Mouse (Mus musculus): ENCODE results near the gene Slc35f3.
A peak's percentile ranks its signal among the peaks of the same experiment; 100 is the strongest.

The Slc35f3 gene

DNA sequence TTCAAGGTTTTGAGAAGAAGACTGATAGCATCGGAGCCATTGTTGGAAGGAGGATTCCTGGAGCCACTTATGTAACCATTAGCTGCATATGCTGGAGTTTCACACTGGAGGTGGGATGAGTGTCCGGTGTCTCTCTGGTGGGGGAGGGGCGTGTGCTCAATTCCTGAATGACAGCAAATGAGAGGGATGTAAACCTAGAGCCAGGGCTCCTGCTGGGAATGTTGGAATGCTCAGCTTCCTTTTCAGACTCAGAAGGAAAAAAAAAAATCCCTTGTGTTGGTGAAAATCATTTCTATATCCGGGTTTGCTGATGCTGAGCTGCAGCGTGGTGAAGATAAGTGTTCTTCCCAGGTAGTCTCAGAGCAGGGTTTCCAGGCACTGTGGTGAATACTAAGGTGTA, 29.4 kb downstream of the Slc35f3 start:
- DNase-seq (ENCODE audit: low read depth, low spot score) = no peak

DNA sequence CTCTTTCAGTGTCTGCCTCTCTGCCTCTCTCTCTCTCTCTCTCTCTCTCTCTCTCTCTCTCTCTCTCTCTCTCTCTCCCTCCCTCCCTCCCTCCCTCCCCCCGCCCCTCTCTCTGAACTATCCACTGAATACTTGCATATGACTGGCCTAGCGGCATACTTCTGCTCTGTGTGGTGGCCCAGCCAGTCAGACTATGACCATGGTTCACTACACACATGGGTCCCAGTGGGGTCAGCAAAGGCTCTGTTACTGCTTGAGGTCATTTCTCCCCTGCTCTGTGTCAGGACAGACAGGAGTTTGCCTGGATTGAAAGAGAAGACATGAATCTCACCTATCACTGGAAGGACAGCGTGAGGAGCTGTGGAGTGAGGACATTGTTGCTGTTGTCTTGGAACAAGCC, 40.5 kb downstream of the Slc35f3 start:
- DNase-seq (ENCODE audit: low read depth, low spot score) = no peak

GRCm38 (mm10) chr8:126339357-126339756, 41.0 kb downstream of the Slc35f3 start:
- no peak for DNase-seq (ENCODE audit: low read depth, low spot score)

DNA sequence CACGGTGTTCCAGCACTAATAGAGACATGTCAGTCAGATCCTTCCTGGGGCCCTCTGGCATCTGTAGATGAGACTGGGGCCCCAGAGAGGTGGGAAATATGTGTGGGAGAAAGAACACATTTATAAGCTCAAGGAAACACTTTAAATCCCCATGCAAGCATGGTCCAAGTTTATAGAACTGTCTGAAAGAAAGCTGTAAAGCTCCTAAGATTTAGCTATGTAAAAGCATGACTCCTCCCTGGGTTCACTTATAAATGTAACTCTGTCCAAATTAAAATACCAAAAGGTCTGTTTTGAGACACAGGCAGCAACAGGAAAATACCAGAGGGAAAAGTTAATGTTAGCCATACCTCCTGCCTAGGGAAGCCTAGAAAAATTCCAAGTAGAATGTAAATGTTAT, 42.8 kb downstream of the Slc35f3 start:
- no peak for DNase-seq (ENCODE audit: low read depth, low spot score)

- no peak for DNase-seq (ENCODE audit: low read depth, low spot score)
These were observed 45.1 kb downstream of the Slc35f3 start for GRCm38 (mm10) chr8:126343427-126343826.

GRCm38 (mm10) chr8:126345100-126345499, 46.7 kb downstream of the Slc35f3 start:
- no peak for DNase-seq (ENCODE audit: low read depth, low spot score)

DNA sequence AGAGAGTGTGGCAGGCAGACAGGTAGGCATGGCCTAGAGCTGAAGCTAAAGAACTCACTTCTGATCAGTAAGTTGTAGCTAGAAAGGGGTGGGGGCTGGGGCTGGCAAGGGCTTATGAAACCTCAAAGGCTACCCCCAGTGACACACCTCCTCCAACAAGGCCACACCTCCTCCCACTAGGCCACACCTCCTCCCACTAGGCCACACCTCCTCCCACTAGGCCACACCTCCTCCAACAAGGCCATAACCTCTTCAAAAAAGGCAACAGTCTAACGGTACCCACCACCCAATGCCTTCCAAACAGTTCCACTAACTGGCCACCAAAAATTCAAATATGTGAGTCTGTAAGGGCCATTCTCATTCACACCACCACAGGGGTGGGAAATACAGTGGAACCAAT, 54.9 kb downstream of the Slc35f3 start:
- DNase-seq (ENCODE audit: low read depth, low spot score) = no peak

DNA sequence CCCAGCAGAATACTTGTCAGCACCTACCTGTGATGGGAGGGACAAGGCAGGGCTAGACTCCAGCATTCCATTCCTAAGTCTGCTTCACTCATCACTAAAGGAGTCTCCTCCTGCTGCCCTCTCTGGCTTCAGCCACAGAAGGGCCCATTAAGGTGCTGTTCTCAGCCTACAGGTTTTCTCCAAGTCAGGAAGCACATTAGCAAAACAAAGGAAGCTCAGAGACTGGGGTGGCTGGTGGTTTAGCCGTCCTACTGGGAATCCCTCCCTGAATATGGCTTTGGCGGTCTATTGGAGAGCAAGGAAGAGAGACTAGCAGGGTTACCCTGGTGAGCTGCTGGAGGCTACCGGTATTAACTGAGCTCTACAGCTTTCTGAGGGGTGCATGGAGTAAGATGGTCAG, 59.6 kb downstream of the Slc35f3 start:
- no peak for DNase-seq (ENCODE audit: low read depth, low spot score)

- DNase-seq (ENCODE audit: low read depth, low spot score) = no peak
These were observed 60.9 kb downstream of the Slc35f3 start for GRCm38 (mm10) chr8:126359296-126359695.

GRCm38 (mm10) chr8:126360106-126360505, 61.7 kb downstream of the Slc35f3 start:
- DNase-seq (ENCODE audit: low read depth, low spot score) = no peak

DNA sequence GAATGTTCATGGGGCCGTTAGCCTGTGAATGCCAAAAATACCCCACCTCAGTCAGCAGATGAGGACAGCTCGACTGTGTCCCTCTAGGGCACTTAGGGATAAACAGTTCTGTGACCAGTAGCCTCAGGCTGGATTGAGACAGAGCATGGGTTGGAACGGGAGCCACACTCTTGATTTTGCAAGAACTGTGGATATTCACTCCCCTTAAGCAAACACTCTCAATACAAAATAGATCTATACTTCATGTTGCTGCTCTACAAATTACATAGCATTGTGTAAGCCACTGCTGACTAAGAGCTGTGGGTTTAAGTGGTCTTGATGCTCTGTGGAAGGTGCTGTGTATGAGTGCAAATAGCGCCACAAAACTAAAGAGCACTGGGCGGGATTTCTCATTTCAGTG, 62.3 kb downstream of the Slc35f3 start:
- no peak for DNase-seq (ENCODE audit: low read depth, low spot score)

DNA sequence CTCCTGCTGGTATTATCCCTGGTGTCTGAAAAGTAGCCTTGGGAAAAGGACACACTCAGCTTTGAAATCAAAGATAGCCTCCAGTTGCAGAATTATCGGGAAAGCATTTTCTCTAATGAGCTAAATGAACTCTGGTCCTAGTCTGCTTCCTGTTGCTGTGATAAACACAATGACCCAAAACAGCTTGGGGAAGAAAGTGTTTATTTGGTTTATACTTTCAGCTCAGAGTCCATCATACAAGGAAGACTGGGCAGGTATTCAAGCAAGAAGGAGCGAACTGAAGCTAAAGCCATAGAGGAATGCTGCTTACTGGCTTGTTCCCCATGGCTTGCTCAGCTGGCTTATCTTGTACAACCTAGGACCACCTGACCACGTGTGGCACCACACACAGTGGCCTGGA, 67.9 kb downstream of the Slc35f3 start:
- DNase-seq (ENCODE audit: low read depth, low spot score) = no peak

- DNase-seq (ENCODE audit: low read depth, low spot score) = no peak
These were observed 70.1 kb downstream of the Slc35f3 start for GRCm38 (mm10) chr8:126368349-126369054.

GRCm38 (mm10) chr8:126371871-126372270, 73.5 kb downstream of the Slc35f3 start:
- no peak for DNase-seq (ENCODE audit: low read depth, low spot score)

GRCm38 (mm10) chr8:126379580-126379979, 81.2 kb downstream of the Slc35f3 start:
- DNase-seq (ENCODE audit: low read depth, low spot score) = no peak

- no peak for DNase-seq (ENCODE audit: low read depth, low spot score)
These were observed 81.8 kb downstream of the Slc35f3 start for GRCm38 (mm10) chr8:126380141-126380540.

GRCm38 (mm10) chr8:126381299-126381698, 82.9 kb downstream of the Slc35f3 start:
- DNase-seq (ENCODE audit: low read depth, low spot score) = no peak

GRCm38 (mm10) chr8:126382216-126382615, 83.9 kb downstream of the Slc35f3 start:
- no peak for DNase-seq (ENCODE audit: low read depth, low spot score)

- DNase-seq (ENCODE audit: low read depth, low spot score) = peak; percentile 44
These were observed 84.4 kb downstream of the Slc35f3 start for GRCm38 (mm10) chr8:126382749-126383148.

- peak; percentile 36 for DNase-seq (ENCODE audit: low read depth, low spot score)
These were observed 89.2 kb downstream of the Slc35f3 start for GRCm38 (mm10) chr8:126387566-126387965.

DNA sequence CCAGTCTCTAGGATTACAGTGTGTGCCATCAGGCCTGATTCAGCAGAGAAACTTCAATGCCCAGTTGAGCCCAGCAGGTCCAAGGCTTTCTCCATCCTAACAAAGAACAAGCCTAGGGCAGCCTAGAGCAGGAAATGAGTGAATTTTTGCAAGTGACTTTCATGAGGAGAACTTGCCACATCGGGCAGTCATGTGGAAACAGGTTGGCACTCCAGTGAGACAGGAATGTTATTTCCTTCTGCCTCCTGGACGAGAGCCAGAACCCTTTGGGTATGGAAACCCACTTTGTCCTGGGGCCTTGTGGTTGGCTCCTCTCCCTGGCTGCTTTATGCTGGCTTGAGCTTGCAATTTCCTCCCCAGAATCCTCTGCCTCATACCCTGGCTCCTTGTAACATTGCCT, 93.2 kb downstream of the Slc35f3 start:
- DNase-seq (ENCODE audit: low read depth, low spot score) = no peak

DNA sequence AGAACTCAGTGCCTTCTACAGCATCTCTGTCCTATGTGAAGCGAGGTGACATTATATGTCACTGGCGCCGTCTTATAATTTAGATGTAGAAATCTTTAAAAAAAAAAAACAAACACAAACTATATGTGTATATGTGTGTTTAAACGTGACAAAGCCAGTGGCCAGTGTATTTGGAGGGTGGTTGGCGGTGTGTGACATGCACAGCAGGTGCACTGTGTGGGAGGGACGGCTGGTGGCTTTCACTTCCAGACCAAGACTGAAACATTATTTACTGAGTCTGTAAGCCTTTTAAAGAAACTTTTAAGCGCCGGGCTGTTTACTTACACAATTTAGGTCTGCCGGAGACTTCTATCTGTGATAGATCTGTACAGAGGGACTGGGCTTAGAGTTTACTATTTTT, 97.0 kb downstream of the Slc35f3 start:
- no peak for DNase-seq (ENCODE audit: low read depth, low spot score)

- no peak for DNase-seq (ENCODE audit: low read depth, low spot score)
These were observed 97.6 kb downstream of the Slc35f3 start for GRCm38 (mm10) chr8:126395917-126396316.

- peak; percentile 9 for DNase-seq (ENCODE audit: low read depth, low spot score)
These were observed 100.0 kb downstream of the Slc35f3 start for GRCm38 (mm10) chr8:126398349-126398748.

Data from 3T3-L1 (cell line).